Mouse (Mus musculus) left cerebral cortex, postnatal 10 days (tissue): ENCODE results near the gene Fastkd3. TPM values are rescaled to one million over a fixed set of nuclear protein-coding genes. Genes with fewer than 3 reads are reported as not detected.

Source experiments
- DNase-seq, 2 experiments: peaks; one replicate each; pipeline ENCODE4 v3.0.0; 2021 to 2022; ENCODE audit warnings: low spot score in 2 of 2, mixed read lengths in 1 of 2; ENCODE audit errors: extremely low spot score in 1 of 2
- intact Hi-C: fragments of 180-260 bp; cut with DNase I; formaldehyde crosslinking; loops from one replicate; pipeline ENCODE4 v1.15.1; 2025
- total RNA-seq, 2 experiments: library from RNA; stranded (reverse); gene quantifications; 2 replicates each; pipeline ENCODE4 v1.2.3; 2021

Gene Fastkd3
- total RNA-seq, 2 experiments from 2014 or later: 12.4 to 13.2 TPM

DNA sequence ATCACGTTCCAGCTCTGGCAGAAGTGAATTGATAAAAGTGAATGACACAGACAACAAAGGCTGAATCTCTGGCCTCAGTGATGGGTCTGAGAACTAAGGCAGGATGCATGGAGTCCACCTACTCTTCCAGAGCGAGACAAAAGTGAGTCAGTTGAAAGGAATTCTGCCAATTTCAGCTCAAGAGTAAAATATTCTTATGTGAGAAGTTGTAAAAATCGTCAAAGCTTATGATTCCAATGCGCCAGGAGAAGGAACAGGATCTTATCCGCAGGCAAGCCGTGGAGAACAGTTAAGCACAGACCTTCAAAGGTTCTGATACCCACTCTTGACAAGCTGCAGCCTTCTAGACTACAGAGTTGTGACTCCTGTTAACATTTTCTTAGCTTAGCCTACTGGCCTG is 21.1 kb downstream of the Fastkd3 start:
- DNase-seq: no peak

DNA sequence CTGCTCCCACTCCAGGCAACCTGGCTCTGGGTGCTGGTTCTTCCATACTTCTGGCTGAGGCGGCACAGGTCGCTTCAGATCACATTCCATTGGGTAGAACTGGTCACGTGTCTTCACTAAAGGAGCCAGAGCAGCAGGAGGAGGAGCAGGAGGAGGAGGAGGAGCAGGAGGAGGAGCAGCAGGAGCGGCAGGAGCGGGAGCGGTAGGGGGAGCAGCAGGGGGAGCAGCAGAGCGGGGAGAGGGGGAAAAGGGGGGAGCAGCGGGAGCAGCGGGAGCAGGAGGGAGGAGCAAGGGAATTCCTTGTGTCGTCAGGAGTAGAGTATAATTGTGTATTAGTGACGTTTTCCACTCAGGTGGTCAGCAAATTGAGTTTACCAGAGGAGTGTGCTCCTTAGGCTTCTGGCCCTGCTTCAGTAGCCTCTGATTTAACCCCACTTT is 23.7 kb downstream of the Fastkd3 start:
- intact Hi-C loops: loop anchor here (10.0 kb wide), 1 partner anchor 479 kb away; no protein-coding TSS in a partner anchor
- DNase-seq: peak in 1 of 2 experiments; percentile 66

More for the DNA sequence above, 21.1 kb downstream of the Fastkd3 start:
- intact Hi-C loops: loop anchor here (5.0 to 10.0 kb wide), 4 partner anchors 394 to 879 kb away; partner anchors contain the start of gene Adcy2

DNA sequence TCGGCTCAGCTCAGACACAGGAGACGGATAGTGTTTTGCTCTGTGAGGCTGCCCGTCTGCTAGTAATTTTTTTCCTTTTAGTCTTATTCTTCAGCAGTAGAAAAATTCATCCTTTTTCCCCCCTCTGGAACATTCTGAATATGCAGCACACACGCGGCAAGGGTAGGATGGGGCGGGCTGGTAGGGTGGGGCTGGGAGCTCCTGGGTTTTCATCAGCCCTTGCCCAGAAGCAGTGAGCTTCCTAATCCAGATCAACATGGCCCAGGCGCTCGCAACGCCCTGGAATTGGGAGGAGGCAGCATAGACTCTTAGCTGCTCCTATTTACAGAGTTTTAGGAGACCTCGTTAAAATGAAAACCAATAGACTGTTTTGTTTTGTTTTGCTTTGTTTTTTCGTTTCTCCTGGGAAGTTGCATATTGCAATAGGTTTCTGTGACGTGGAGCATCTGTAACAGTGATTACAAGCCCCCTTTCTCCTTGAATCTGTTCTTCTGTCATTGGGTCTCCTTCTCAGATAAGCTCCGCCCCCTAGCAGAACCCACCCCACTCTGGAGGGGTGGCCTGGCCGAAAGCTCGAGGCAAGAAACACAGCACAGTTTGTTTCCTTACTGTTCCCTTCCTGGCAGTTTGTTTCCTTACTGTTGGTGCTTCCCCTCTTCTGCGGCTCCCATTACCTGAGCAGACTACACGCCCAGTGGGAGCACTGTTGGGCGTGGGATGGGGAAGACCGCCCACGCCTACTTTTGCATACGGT is 25.8 kb downstream of the Fastkd3 start:
- DNase-seq: no peak
- intact Hi-C loops: loop anchor here (10.0 kb wide), 1 partner anchor 477 kb away; no protein-coding TSS in a partner anchor

DNA sequence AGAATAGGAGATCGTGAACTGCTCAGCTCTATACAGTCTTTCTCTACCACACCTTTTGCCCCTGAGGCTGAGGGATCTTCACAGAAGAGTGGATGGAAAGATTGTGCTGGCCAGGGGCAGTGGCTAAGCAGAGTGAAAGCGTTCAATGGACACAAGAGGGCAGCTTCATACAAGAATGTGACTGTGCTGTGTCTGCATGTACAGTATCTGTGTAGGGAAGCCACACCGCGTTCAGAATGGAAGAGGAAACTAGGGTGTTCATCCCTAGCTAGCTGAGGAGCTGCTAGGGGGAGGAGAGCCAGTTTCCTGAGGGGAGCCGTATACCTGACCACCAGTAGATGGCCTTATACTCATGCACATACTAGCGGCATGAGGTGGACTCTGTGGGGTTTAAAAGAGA is 40.8 kb downstream of the Fastkd3 start:
- intact Hi-C loops: loop anchor here (5.0 kb wide), 1 partner anchor 375 kb away; the partner anchor contains the start of gene Adcy2
- DNase-seq: peak in 1 of 2 experiments; percentile 38

DNA sequence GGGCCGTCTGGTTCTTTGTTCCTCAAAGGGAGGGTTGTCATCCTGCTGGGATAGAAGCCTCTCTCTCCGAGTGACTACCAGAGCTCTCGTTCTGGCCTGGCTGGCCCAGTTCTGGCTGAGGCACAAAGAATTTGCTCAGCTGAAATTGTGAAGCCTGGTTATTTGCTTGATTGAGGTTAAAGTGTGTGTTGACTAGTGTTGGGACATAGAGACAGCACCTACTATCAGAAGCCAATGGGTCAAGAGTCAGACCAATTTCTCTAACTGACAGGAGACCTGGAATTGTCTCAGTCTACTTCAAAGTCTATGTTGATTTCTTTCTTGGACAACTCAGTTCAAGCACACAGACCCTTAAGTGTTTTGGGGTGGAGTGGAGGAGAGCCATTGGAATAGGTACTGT is 45.0 kb downstream of the Fastkd3 start:
- DNase-seq: no peak
- intact Hi-C loops: no loop called here

Other genes starting within 250 kb of the Fastkd3 start
- 10 to 100 TPM in 1 of 2 experiments, 1 to 10 TPM in 1; 9.3 to 11.9 TPM for gene Mtrr, start 85 bp upstream of the Fastkd3 start, total RNA-seq
- gene 1700001L19Rik, start 15.2 kb downstream of the Fastkd3 start, total RNA-seq: 10 to 100 TPM; 31.1 to 34.4 TPM